Mouse (Mus musculus) left cerebral cortex, adult 11 months (tissue): ENCODE results near the gene Zfand2a.

Experiments
- DNase-seq: peaks from one replicate; pipeline ENCODE4 v3.0.0; 2022; ENCODE audit warnings: low spot score

The Zfand2a gene

GRCm38 (mm10) chr5:139429818-139430341 lies 54.5 kb downstream of the Zfand2a start:
- DNase-seq = no peak

GRCm38 (mm10) chr5:139427989-139428388 lies 56.4 kb downstream of the Zfand2a start:
- no peak for DNase-seq

GRCm38 (mm10) chr5:139427001-139427400 lies 57.3 kb downstream of the Zfand2a start:
- DNase-seq = no peak

GRCm38 (mm10) chr5:139425198-139425597 lies 59.2 kb downstream of the Zfand2a start:
- DNase-seq = no peak

GRCm38 (mm10) chr5:139423026-139423865 lies 61.1 kb downstream of the Zfand2a start, which contains the start of gene Gper1:
Gene Gper1 (plus strand): TSS chr5:139423151.
- no peak for DNase-seq
